In genomic region chr10:34550612-34551011, GRCm38 (mm10) we compare ENCODE assay signal across 17 mouse cellular contexts.
"Had no signal": no experiment of that assay in that cellular context is flagged by ENCODE, and none has a peak within 500 bp of the region (broad histone marks: within the 10 kb centered on the region; RNA-seq: fewer than 3 reads in every experiment).

No protein-coding gene starts in this region.

- H3K4me1 ChIP-seq: kidney, embryonic 15.5 days; limb, embryonic 12.5 days; liver, embryonic 13.5 days; lung, embryonic 15.5 days; megakaryocyte, embryonic 14.5 days; neural tube, embryonic 13.5 days had no signal

- H3K4me2 ChIP-seq: kidney, embryonic 15.5 days; limb, embryonic 12.5 days; liver, embryonic 13.5 days; lung, embryonic 15.5 days; neural tube, embryonic 13.5 days had no signal

- H3K4me3 ChIP-seq: kidney, embryonic 15.5 days; limb, embryonic 12.5 days; liver, embryonic 13.5 days; lung, embryonic 15.5 days; megakaryocyte, embryonic 14.5 days; neural tube, embryonic 13.5 days had no signal

- H3K36me3 ChIP-seq: kidney, embryonic 15.5 days; limb, embryonic 12.5 days; liver, embryonic 13.5 days; lung, embryonic 15.5 days; neural tube, embryonic 13.5 days had no signal

- ATAC-seq: intestine, embryonic 16.5 days; liver, postnatal 0 days had no signal

- DNase-seq: kidney, adult 2 months; kidney, postnatal 25 days; liver; liver, embryonic 13.5 days; liver, postnatal 0 days; lung, postnatal 14 days; right cerebral cortex, postnatal 4 days; spleen, adult 18-20 months; thymus, adult 18-20 months; thymus, postnatal 14 days had no signal

- H3K9ac ChIP-seq: kidney, embryonic 15.5 days; limb, embryonic 12.5 days; liver, embryonic 13.5 days; liver, postnatal 0 days; lung, embryonic 15.5 days; neural tube, embryonic 13.5 days had no signal

- H3K27me3 ChIP-seq: kidney, embryonic 15.5 days; limb, embryonic 12.5 days; liver, embryonic 13.5 days; lung, embryonic 15.5 days; megakaryocyte, embryonic 14.5 days; neural tube, embryonic 13.5 days had no signal

- H3K27ac ChIP-seq: kidney, embryonic 15.5 days; limb, embryonic 12.5 days; liver, embryonic 13.5 days; lung, embryonic 15.5 days; macrophage; neural tube, embryonic 13.5 days had no signal

- H3K9me3 ChIP-seq: kidney, embryonic 15.5 days; limb, embryonic 12.5 days; liver, embryonic 13.5 days; lung, embryonic 15.5 days; neural tube, embryonic 13.5 days had no signal
